Mouse (Mus musculus) forebrain, embryonic 12.5 days (tissue): ENCODE measurements at regions not wholly inside any gene's neighbourhood (a gene's known extent, or its start where the extent isn't known, plus 50 kb on each side); places are given as distances from the start of the nearest gene placed in this dataset.

Experiments used
- ATAC-seq: fragments of 200-750 bp; cut with Nextera tagmentation; 2 replicates; pipeline ENCODE4 v1.8.0; 2017; ENCODE audit warnings: moderate TSS enrichment; ENCODE audit not compliant: low FRiP score
- H3K27ac ChIP-seq: fragments of 300-500 bp; sonication (generic); 2 replicates; pipeline ENCODE4 v1.5.1; 2016; ENCODE audit warnings: mild to moderate bottlenecking
- H3K27me3 ChIP-seq: fragments of 300-500 bp; sonication (generic); 2 replicates; pipeline ENCODE4 v1.6.1; 2016; ENCODE audit warnings: mild to moderate bottlenecking
- H3K36me3 ChIP-seq: fragments of 300-500 bp; sonication (generic); replicated peaks from 2 replicates; pipeline ENCODE4 v1.6.1; 2016; ENCODE audit warnings: mild to moderate bottlenecking
- H3K4me1 ChIP-seq: fragments of 300-500 bp; sonication (generic); 2 replicates; pipeline ENCODE4 v1.6.1; 2016
- H3K4me2 ChIP-seq: fragments of 300-500 bp; sonication (generic); 2 replicates; pipeline ENCODE4 v1.6.1; 2016; ENCODE audit warnings: mild to moderate bottlenecking, moderate library complexity
- H3K4me3 ChIP-seq: fragments of 300-500 bp; sonication (generic); replicated peaks from 2 replicates; pipeline ENCODE4 v1.5.1; 2016; ENCODE audit warnings: mild to moderate bottlenecking
- H3K9ac ChIP-seq: fragments of 300-500 bp; sonication (generic); 2 replicates; pipeline ENCODE4 v1.6.1; 2016; ENCODE audit warnings: mild to moderate bottlenecking
- H3K9me3 ChIP-seq: fragments of 300-500 bp; sonication (generic); 2 replicates; pipeline ENCODE4 v1.6.1; 2016
- WGBS: fragments of 180-500 bp; shearing (Covaris S2); methylation state at CpG from one replicate; pipeline ENCODE4 v1.1.7; 2016; 5-methylcytosine and 5-hydroxymethylcytosine counted together

DNA sequence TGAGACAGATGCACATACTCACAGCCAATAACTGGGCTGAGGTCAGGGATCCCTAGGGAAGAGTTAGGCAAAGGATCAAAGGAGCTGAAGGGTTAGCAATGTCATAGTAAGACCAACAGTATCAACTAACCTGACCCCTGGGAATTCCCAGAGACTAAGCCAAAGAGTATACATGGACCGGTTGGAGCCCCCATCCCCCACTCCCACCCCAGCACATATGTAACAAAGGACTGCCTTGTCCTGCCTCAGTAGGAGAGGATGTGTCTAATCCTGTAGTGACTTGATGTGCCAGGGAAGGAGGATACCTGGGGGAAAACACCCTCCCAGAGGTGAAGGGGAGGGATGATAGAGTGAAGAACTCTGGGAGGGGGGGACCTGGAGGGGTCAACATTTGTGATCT lies 119.4 kb upstream of the Gimd1 start:
- 32% methylated on average over 1 of the region's 1 CpGs for WGBS
- no peak; the same call in 1 of the 2 replicates for ATAC-seq
- H3K27ac ChIP-seq, result no peak overlapping the region

DNA sequence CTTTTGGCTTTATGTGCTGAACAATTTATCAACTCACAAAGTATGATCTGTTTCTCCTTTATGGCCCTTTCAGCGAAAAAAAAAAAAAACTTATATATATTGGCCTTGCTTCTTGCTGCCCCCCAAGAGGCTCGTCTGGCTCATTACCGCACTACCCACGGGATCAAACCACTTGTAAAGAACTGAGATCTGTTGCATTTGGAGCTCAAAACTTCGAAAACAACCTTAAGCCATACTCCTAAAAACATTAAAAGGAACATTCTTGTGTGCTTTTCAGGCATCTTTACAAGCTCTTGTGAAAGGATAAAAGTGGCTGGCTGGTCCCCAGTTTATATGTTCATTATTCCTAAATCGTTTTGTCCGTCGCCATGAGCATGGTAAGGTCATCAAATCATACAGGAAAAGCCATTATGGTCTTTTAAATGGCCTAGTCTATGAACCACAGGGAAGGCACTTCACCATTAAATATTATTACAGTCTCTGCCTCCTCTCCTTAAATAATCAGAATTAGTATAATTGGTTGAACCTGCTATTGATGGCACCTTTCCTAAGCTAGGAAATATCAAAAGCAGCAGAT lies 117.0 kb upstream of the Gimd1 start:
- H3K9me3 ChIP-seq, result no peaks in the 10 kb centered on the region
- H3K4me1 ChIP-seq, result no peaks in the 10 kb centered on the region
- no peaks in the 10 kb centered on the region for H3K36me3 ChIP-seq
- no peaks in the 10 kb centered on the region for H3K27me3 ChIP-seq
- no peak overlapping the region for H3K4me3 ChIP-seq
- H3K9ac ChIP-seq, result no peak overlapping the region
- WGBS, result 84% methylated on average over 8 of the region's 8 CpGs
- no peak for ATAC-seq
- no peak overlapping the region for H3K27ac ChIP-seq
- no peak overlapping the region for H3K4me2 ChIP-seq

More for the DNA sequence above, 119.4 kb upstream of the Gimd1 start:
- Histone ChIP-seq H3K4me2 (no peak overlapping the region), H3K36me3 (no peaks in the 10 kb centered on the region), H3K4me1 (no peaks in the 10 kb centered on the region), H3K27me3 (no peaks in the 10 kb centered on the region), H3K4me3 (no peak overlapping the region), H3K9ac (no peak overlapping the region), H3K9me3 (no peaks in the 10 kb centered on the region)

DNA sequence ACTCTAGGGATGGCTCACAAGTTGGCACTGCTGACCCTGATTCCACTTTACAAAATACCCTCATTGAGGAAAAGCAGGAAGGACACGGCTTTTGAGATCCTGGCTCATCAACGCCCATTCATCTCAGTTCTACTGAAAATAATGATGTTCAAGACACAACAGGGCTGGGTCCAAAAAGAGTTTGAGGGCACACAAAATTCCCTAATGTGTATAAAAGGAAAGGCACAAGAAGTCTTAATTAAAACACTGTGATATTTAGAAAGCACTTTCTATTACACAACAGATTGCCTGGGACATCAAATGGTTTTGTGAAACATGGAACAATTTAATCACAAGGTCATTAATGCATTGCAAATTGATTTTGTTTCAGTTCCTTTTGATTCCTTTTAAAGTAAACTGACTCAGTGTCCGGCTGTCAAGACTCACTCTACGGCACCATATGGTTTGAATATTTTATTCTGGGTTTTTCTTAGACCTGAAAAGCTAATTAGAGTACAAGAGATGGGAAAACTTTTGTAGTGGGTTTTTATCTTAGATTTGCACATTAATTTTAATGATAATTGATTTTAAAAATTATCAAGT lies 96.2 kb upstream of the Gimd1 start:
- no peak overlapping the region for H3K4me2 ChIP-seq
- no peak overlapping the region for H3K27ac ChIP-seq
- H3K27me3 ChIP-seq, result no peaks in the 10 kb centered on the region
- H3K9me3 ChIP-seq, result no peaks in the 10 kb centered on the region
- H3K4me1 ChIP-seq, result no peaks in the 10 kb centered on the region
- H3K9ac ChIP-seq, result no peak overlapping the region
- 76% methylated on average over 4 of the region's 4 CpGs for WGBS
- ATAC-seq, result no peak
- H3K4me3 ChIP-seq, result no peak overlapping the region
- no peaks in the 10 kb centered on the region for H3K36me3 ChIP-seq

DNA sequence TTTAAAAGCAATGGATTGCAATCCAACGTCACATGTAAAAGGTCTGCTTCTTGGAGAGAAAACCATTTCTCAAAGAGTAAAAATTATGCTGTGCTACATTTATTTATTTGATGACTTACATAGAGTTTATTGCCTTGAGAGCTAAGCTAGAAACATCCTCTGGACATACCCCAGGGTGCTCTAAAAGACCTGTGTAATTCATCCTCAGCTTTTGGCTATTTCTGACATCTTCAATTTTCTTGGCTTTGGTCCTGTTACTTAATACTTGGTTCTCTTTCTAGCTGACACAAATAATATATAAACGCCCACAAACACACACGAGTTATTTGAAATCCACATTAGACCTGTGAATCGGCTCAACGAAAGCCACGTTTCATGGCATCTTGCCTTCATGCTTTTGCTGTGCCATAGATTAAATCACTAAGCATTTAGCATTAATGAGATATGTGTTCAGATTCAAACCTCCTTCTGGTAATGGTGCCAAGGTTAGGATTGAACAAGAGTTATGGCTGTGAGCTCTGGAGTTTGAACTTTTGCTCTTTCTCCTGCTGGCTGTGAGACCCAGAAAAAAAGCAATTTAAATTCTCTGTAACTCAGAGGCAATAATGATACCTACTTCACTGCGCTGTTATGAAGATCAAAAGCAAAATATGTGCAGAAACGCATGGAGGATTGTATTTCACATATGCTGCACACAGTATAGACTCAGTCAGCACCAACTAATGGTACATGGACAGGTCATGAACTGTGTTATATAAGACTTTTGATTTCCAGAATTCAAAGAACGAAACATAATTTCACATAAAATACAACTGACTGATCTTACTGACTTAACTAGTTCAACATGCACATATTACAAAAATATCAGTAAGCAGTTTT lies 89.6 kb upstream of the Gimd1 start:
- Histone ChIP-seq H3K4me1 (no peaks in the 10 kb centered on the region), H3K9ac (no peak overlapping the region)
- 91% methylated on average over 9 of the region's 9 CpGs for WGBS

DNA sequence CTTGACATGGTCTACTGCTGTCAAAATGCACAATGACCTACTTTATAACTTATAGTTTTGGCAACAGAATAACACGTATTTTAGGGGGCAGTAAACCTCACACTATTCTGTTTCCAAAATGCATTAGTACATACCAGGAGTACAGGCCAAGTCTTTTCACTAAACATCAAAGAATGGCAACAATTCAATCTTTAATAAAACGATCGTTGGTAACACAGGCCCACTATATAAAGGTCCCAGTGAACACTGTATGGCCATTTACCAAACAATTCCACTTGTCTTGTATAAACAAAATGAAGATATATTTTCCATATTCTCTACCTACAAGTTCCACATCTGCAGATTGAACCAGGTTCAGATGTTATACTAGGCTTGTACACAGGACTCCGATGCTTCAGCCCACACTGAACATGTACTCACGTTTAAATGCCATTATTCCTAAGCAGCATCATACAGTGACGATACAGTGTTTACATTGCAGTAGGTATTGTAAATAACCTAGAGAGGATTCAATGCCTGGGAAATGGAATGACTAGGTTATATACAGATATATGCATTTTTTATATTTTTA lies 78.3 kb upstream of the Gimd1 start:
- Histone ChIP-seq H3K9me3 (no peaks in the 10 kb centered on the region), H3K9ac (no peak overlapping the region), H3K27ac (no peak overlapping the region), H3K4me1 (no peaks in the 10 kb centered on the region), H3K4me2 (no peak overlapping the region), H3K4me3 (no peak overlapping the region), H3K27me3 (no peaks in the 10 kb centered on the region), H3K36me3 (no peaks in the 10 kb centered on the region)
- 90% methylated on average over 6 of the region's 6 CpGs for WGBS
- no peak for ATAC-seq

More for the DNA sequence above, 89.6 kb upstream of the Gimd1 start:
- Histone ChIP-seq H3K27me3 (no peaks in the 10 kb centered on the region), H3K27ac (no peak overlapping the region), H3K36me3 (no peaks in the 10 kb centered on the region), H3K4me3 (no peak overlapping the region), H3K9me3 (no peaks in the 10 kb centered on the region), H3K4me2 (no peak overlapping the region)
- ATAC-seq, result no peak

DNA sequence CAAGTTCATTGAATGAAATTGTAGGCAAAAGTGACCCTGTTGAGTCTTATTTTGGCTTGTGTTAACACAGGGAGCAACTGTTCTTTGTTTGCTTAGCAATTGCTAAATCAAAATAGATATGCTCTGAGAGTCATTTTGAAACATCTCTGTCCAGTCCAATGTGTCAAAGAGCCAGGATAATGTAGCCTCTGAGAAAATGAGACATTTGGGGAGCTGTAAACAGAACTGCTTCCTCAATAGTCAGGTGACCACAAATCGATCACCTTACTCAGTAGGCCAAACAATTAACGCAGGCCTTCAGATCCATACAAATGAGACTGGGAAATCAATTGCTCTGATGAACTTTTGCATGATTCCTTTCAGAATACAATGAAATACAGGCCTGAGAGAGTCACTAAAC lies 63.9 kb upstream of the Gimd1 start:
- no peaks in the 10 kb centered on the region for H3K9me3 ChIP-seq
- no peak for ATAC-seq
- 86% methylated on average over 2 of the region's 2 CpGs for WGBS
- no peak overlapping the region for H3K27ac ChIP-seq
- H3K4me1 ChIP-seq, result 0 out of 2 replicates have a peak, but pooled peaks cover 2% of the 10 kb centered on the region
- H3K36me3 ChIP-seq, result no peaks in the 10 kb centered on the region
- no peak overlapping the region for H3K9ac ChIP-seq
- no peaks in the 10 kb centered on the region for H3K27me3 ChIP-seq
- H3K4me3 ChIP-seq, result no peak overlapping the region
- H3K4me2 ChIP-seq, result no peak overlapping the region

DNA sequence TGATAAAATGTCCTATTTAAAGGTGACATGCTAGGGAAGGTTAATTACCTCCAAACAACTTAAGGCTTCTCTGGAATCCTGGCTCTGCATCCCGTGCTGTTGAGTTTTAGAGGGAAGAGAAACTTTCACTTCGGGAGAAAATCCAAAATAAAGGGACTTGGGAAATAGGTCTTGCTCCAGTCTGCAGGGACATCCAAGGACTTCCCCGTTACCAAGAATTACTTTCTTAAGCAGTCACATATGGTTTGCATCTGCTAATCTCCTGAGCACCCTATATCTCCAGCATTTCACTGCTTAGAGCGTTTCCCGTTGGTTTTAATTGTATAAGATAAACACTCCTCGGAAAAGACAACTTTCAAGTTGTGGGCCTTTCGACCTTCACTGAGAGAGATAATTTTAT lies 63.3 kb upstream of the Gimd1 start:
- no peaks in the 10 kb centered on the region for H3K9me3 ChIP-seq
- WGBS, result 83% methylated on average over 7 of the region's 7 CpGs
- no peak overlapping the region for H3K9ac ChIP-seq
- 0 out of 2 replicates have a peak, but pooled peaks cover 2% of the 10 kb centered on the region for H3K4me1 ChIP-seq
- H3K27me3 ChIP-seq, result no peaks in the 10 kb centered on the region
- no peaks in the 10 kb centered on the region for H3K36me3 ChIP-seq
- H3K27ac ChIP-seq, result no peak overlapping the region
- no peak overlapping the region for H3K4me3 ChIP-seq
- no peak for ATAC-seq
- no peak overlapping the region for H3K4me2 ChIP-seq
